Mouse (Mus musculus): Measurements from ENCODE around the gene Adcy2. TPM values are rescaled to one million over a fixed set of nuclear protein-coding genes. Genes with fewer than 3 reads are reported as not detected.

The Adcy2 gene
- polyA plus RNA-seq, 1 experiment = 13.1 TPM

DNA sequence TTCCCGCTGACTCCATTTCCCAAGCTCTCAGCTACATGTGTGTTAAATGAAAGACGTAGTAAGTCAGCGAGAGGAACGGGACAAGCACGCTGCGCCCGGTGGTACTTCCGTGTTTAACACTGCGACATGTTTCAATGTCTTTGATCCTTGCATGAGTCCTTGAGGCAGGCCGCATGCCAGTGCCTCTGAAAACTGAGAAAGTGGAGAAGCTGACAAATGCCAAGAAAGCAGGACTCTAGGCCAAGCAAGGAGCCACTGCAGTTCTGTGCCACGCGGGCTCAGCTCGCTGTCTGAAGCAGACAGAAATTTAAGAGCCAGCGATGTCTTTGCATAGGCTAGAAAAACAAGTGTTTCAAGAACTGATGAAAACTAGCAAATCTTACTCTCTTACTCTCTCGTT is 15.3 kb downstream of the Adcy2 start:
- H3K4me3 ChIP-seq (ENCODE audit: insufficient read depth, low read length) = no peak overlapping the region
- TF ChIP-seq POLR2A (IDR thresholded peaks at IDR 0.05; ENCODE audit: low read depth, low read length) (no peak), CTCF (IDR thresholded peaks at IDR 0.05; ENCODE audit: borderline replicate concordance, insufficient read depth, low read length) (no peak)
- H3K4me1 ChIP-seq (ENCODE audit: control insufficient read depth, insufficient read depth, low read length) = no peaks in the 10 kb centered on the region
- no peak overlapping the region for H3K27ac ChIP-seq (ENCODE audit: insufficient read depth, low read length)

DNA sequence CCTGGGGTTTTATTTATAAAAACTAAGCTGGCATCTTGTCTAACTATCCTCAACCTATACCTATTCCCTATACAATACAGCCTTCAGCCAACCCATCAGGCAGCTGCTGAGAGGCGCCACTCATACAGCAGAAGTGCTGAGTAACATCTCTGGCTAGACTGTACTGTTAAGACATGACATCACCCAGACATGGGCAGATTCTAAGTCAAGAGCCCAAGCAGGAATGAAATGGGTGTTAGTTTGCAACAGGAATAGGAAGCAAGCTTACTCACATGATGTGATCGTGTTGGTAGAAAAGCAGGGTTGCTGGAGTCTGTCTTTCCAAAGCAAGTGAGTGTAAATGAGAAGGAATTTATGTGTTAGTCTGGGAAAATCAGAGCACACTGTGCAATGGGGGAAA is 18.3 kb downstream of the Adcy2 start:
- Histone ChIP-seq H3K27ac (ENCODE audit: insufficient read depth, low read length) (no peak overlapping the region), H3K4me1 (ENCODE audit: control insufficient read depth, insufficient read depth, low read length) (no peaks in the 10 kb centered on the region), H3K4me3 (ENCODE audit: insufficient read depth, low read length) (no peak overlapping the region)
- TF ChIP-seq POLR2A (IDR thresholded peaks at IDR 0.05; ENCODE audit: low read depth, low read length) (no peak), CTCF (IDR thresholded peaks at IDR 0.05; ENCODE audit: borderline replicate concordance, insufficient read depth, low read length) (no peak)

DNA sequence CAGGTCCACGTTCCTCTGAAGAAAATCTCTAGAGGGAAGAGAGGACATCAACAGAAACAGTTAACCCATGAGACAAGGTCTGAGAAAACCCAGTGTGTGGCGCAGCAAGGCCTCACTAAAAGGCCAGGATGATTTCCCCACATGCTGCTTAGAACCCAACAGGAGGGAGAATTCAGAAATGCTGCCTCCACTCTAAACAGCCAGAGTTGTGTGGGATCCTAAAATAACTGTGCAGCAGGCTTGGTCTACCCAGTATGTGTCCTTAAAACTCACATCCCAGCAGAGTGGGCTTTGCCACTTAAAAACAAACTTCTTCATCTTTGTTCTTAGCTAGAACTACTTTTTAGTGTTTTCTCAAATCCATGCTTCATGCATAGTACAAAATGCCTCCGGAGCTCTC is 26.2 kb downstream of the Adcy2 start:
- Histone ChIP-seq H3K4me3 (ENCODE audit: insufficient read depth, low read length) (no peak overlapping the region), H3K27ac (ENCODE audit: insufficient read depth, low read length) (no peak overlapping the region), H3K4me1 (ENCODE audit: control insufficient read depth, insufficient read depth, low read length) (no peaks in the 10 kb centered on the region)
- TF ChIP-seq CTCF (IDR thresholded peaks at IDR 0.05; ENCODE audit: borderline replicate concordance, insufficient read depth, low read length) = no peak
- TF ChIP-seq POLR2A (IDR thresholded peaks at IDR 0.05; ENCODE audit: low read depth, low read length) = no peak

DNA sequence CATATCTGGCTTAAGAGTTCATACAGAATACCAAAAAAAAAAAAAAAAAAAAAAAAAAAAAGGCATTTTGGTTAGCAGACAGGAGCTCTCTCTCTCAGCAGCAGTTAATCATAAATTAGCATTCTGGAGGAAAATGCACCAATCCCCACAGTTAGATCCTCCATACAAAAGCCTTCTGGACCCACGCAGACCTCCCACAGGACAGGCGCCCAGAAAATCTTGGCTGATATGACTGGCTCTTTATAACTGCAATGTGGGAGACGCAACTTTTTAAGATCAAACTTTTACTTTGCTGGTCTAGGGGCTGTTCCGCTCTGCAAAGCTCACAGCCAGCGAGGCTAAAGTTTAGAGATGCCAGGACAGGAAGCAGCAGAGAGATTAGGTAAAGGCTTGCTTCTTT is 37.8 kb downstream of the Adcy2 start:
- H3K4me1 ChIP-seq (ENCODE audit: control insufficient read depth, insufficient read depth, low read length) = no peaks in the 10 kb centered on the region
- H3K4me3 ChIP-seq (ENCODE audit: insufficient read depth, low read length) = no peak overlapping the region
- H3K27ac ChIP-seq (ENCODE audit: insufficient read depth, low read length) = no peak overlapping the region
- TF ChIP-seq POLR2A (IDR thresholded peaks at IDR 0.05; ENCODE audit: low read depth, low read length) = no peak
- TF ChIP-seq CTCF (IDR thresholded peaks at IDR 0.05; ENCODE audit: borderline replicate concordance, insufficient read depth, low read length) = no peak

DNA sequence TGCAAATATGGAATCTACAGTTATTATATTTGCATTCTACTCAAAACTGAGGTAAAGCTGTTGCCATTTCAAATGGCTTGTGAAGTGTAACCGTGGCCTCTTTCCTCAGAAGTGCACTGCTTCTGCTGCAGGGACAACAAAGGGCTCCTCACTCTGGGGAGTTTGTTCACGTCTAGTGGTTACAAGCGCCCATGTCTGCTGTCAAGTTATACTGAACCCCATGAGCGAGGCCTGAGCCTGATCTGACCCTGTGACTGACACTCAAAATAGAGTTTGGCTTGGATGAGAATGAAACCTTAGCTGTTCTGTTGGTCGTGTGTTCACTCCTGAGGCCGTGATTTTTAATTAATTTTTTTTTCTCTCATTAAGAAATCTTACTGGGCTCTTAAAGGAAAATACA is 38.8 kb downstream of the Adcy2 start:
- Histone ChIP-seq H3K4me3 (ENCODE audit: insufficient read depth, low read length) (no peak overlapping the region), H3K27ac (ENCODE audit: insufficient read depth, low read length) (no peak overlapping the region), H3K4me1 (ENCODE audit: control insufficient read depth, insufficient read depth, low read length) (no peaks in the 10 kb centered on the region)
- TF ChIP-seq CTCF (IDR thresholded peaks at IDR 0.05; ENCODE audit: borderline replicate concordance, insufficient read depth, low read length) (no peak), POLR2A (IDR thresholded peaks at IDR 0.05; ENCODE audit: low read depth, low read length) (no peak)

DNA sequence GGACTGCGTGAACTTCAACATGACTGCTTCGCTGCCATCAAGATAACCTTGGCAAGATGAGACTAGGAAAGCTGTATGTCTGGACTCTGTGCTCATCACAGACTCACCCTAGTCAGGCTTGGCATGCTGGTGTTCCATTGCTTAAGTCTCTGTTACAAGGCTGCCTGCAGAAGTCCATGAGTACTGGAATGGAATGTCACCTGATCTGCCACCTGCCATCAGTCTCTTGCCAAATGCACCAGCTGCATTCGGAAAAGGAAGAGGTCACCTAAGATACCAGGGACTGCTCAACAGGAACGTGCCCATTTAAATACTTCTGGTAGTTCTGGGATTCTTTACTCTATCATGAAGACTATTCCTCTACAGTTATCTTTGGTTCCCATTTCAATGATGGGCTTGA is 39.9 kb downstream of the Adcy2 start:
- Histone ChIP-seq H3K4me1 (ENCODE audit: control insufficient read depth, insufficient read depth, low read length) (no peaks in the 10 kb centered on the region), H3K4me3 (ENCODE audit: insufficient read depth, low read length) (no peak overlapping the region)
- no peak for TF ChIP-seq CTCF (IDR thresholded peaks at IDR 0.05; ENCODE audit: borderline replicate concordance, insufficient read depth, low read length)
- TF ChIP-seq POLR2A (IDR thresholded peaks at IDR 0.05; ENCODE audit: low read depth, low read length) = no peak

DNA sequence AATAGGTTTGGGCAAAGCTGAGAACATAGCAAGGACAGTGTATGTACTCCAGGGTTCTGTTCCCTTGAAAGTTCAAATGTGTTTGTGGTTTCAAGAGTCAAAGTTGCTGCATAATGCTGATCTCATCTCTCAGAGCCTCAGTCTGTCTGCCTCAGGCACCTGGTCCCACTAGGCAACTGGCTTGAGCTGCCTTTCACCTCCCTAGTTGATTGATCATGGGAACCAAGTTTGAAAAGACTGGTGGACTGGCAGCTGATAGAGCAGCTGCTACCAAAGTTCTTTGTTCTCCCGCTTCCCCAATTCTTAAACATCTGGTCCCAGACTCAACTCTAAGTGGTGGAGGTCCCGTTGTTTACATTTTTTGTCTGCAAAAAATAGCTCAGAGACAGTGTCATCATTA is 56.6 kb downstream of the Adcy2 start:
- Histone ChIP-seq H3K4me1 (ENCODE audit: control insufficient read depth, insufficient read depth, low read length) (no peaks in the 10 kb centered on the region), H3K27ac (ENCODE audit: insufficient read depth, low read length) (no peak overlapping the region), H3K4me3 (ENCODE audit: insufficient read depth, low read length) (no peak overlapping the region)
- no peak for TF ChIP-seq POLR2A (IDR thresholded peaks at IDR 0.05; ENCODE audit: low read depth, low read length)
- TF ChIP-seq CTCF (IDR thresholded peaks at IDR 0.05; ENCODE audit: borderline replicate concordance, insufficient read depth, low read length) = no peak

More for the DNA sequence above, 39.9 kb downstream of the Adcy2 start:
- no peak overlapping the region for H3K27ac ChIP-seq (ENCODE audit: insufficient read depth, low read length)

DNA sequence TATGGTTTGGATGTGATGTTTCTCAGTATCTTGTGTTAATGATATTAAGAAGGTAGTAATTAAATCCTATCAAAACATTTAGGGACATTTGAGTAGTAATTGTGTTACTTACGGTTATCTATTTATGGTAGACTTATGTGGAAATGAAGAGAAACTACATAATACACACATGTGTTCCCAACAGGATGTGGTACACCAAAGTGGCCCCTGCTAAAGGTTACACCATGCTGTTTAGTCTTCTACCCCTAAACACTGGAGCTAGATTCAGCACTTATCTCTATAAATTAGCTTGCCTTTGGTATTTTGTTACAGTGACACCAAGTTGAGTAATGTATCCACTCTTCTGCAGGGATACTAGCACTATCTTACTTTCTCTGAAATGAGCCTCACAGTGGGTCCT is 57.9 kb downstream of the Adcy2 start:
- Histone ChIP-seq H3K4me3 (ENCODE audit: insufficient read depth, low read length) (no peak overlapping the region), H3K27ac (ENCODE audit: insufficient read depth, low read length) (no peak overlapping the region), H3K4me1 (ENCODE audit: control insufficient read depth, insufficient read depth, low read length) (no peaks in the 10 kb centered on the region)
- TF ChIP-seq POLR2A (IDR thresholded peaks at IDR 0.05; ENCODE audit: low read depth, low read length) = no peak
- TF ChIP-seq CTCF (IDR thresholded peaks at IDR 0.05; ENCODE audit: borderline replicate concordance, insufficient read depth, low read length) = no peak

DNA sequence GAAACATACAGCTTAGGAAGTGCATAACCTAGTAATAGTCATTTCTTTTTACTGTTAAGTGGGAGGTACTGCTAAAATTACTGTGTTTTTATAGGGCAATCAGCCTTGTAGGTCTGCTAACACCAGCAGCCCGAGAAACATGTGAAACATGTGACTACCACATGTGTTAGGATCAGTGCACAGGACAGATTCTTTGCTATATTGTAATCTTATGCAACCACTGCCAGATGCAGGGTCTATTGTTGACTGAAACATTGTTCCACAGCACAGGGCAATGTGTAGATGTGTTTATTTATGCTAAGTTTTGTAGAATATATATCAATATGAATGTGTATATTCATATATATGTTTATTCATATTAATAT is 67.1 kb downstream of the Adcy2 start:
- Histone ChIP-seq H3K27ac (ENCODE audit: insufficient read depth, low read length) (no peak overlapping the region), H3K4me3 (ENCODE audit: insufficient read depth, low read length) (no peak overlapping the region), H3K4me1 (ENCODE audit: control insufficient read depth, insufficient read depth, low read length) (no peaks in the 10 kb centered on the region)
- TF ChIP-seq CTCF (IDR thresholded peaks at IDR 0.05; ENCODE audit: borderline replicate concordance, insufficient read depth, low read length) = no peak
- TF ChIP-seq POLR2A (IDR thresholded peaks at IDR 0.05; ENCODE audit: low read depth, low read length) = no peak

DNA sequence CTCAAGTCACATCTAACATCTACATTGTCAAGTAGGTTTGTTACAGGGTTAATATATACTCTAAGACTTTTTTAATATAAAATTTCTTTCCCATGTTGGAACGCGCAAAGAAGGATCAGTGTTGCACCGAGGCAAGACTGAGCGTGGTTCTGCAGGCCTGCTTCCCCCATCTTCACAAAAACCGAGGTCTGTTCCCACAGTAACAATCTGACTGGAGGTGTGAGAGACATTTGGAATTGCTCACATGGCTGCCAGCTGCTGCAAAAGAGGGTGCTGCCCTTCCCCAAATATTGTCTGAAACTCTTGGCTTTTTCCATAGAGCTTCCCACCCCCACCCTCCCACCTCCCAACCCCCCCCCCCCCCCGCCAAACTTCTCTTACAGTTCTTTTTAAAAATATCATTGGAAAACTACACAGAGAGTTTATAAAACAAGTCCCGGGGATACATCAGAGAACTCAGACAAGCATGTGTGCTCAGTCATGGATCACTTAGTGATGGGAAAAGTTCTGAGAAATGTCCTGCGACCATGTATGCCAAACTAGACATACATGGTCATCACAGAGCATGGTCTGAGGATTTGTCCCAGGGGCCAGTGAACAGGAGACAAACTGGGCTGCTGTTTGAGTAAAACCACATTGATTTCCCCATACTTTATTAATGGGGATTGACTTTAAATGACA is 67.6 kb downstream of the Adcy2 start:
- no peak overlapping the region for H3K27ac ChIP-seq (ENCODE audit: insufficient read depth, low read length)
- H3K4me3 ChIP-seq (ENCODE audit: insufficient read depth, low read length) = no peak overlapping the region
- no peak for TF ChIP-seq CTCF (IDR thresholded peaks at IDR 0.05; ENCODE audit: borderline replicate concordance, insufficient read depth, low read length)
- TF ChIP-seq POLR2A (IDR thresholded peaks at IDR 0.05; ENCODE audit: low read depth, low read length) = no peak
- no peaks in the 10 kb centered on the region for H3K4me1 ChIP-seq (ENCODE audit: control insufficient read depth, insufficient read depth, low read length)
